Mouse (Mus musculus): ENCODE results near the gene Zfand4.
"Not testable (repeated sequence)": the region's sequence is repeated elsewhere in the genome, so short reads cannot be mapped to it uniquely, and the experiment has no call there.

Zfand4 gene

GRCm38 (mm10) chr6:116264018-116264651 is at the start of gene Zfand4:
Zfand4 (plus strand) TSS chr6:116264222.
- peak; percentile 88 to 91 for DNase-seq (ENCODE audit: low spot score in 2 of 2)

GRCm38 (mm10) chr6:116227767-116228166 is 36.3 kb upstream of the Zfand4 start:
- no peak for DNase-seq (ENCODE audit: low spot score in 2 of 2)

- DNase-seq (ENCODE audit: low spot score in 2 of 2): peak; percentile 70 to 75
Measured at GRCm38 (mm10) chr6:116228785-116229525, 35.1 kb upstream of the Zfand4 start.

GRCm38 (mm10) chr6:116234821-116235220 is 29.2 kb upstream of the Zfand4 start:
- DNase-seq (ENCODE audit: low spot score in 2 of 2): not testable (repeated sequence)

- no peak for DNase-seq (ENCODE audit: low spot score in 2 of 2)
Measured at GRCm38 (mm10) chr6:116235336-116235735, 28.7 kb upstream of the Zfand4 start.

GRCm38 (mm10) chr6:116238083-116238482 is 25.9 kb upstream of the Zfand4 start:
- DNase-seq (ENCODE audit: low spot score in 2 of 2): peak; percentile 12 to 13

- no peak for DNase-seq (ENCODE audit: low spot score in 2 of 2)
Measured at GRCm38 (mm10) chr6:116240371-116240770, 23.7 kb upstream of the Zfand4 start.

GRCm38 (mm10) chr6:116259649-116260048 is 4.4 kb upstream of the Zfand4 start:
- no peak for DNase-seq (ENCODE audit: low spot score in 2 of 2)

- DNase-seq (ENCODE audit: low spot score in 2 of 2): no peak
Measured at GRCm38 (mm10) chr6:116260481-116260880, 3.5 kb upstream of the Zfand4 start.

- DNase-seq (ENCODE audit: low spot score in 2 of 2): no peak
Measured at GRCm38 (mm10) chr6:116262824-116263223, 1.2 kb upstream of the Zfand4 start.

GRCm38 (mm10) chr6:116264836-116265235 is 814 bp downstream of the Zfand4 start:
- DNase-seq (ENCODE audit: low spot score in 2 of 2): no peak

- no peak for DNase-seq (ENCODE audit: low spot score in 2 of 2)
Measured at GRCm38 (mm10) chr6:116265603-116266002, 1.6 kb downstream of the Zfand4 start.

- no peak for DNase-seq (ENCODE audit: low spot score in 2 of 2)
Measured at GRCm38 (mm10) chr6:116266273-116267109, 2.5 kb downstream of the Zfand4 start.

GRCm38 (mm10) chr6:116267110-116267423 is 3.0 kb downstream of the Zfand4 start:
- DNase-seq (ENCODE audit: low spot score in 2 of 2): no peak

GRCm38 (mm10) chr6:116275695-116276094 is 11.7 kb downstream of the Zfand4 start:
- no peak for DNase-seq (ENCODE audit: low spot score in 2 of 2)

GRCm38 (mm10) chr6:116278679-116279317 is 14.8 kb downstream of the Zfand4 start:
- DNase-seq (ENCODE audit: low spot score in 2 of 2): no peak

- DNase-seq (ENCODE audit: low spot score in 2 of 2): no peak
Measured at GRCm38 (mm10) chr6:116281014-116281413, 17.0 kb downstream of the Zfand4 start.

- DNase-seq (ENCODE audit: low spot score in 2 of 2): no peak
Measured at GRCm38 (mm10) chr6:116282546-116282945, 18.5 kb downstream of the Zfand4 start.

- no peak for DNase-seq (ENCODE audit: low spot score in 2 of 2)
Measured at GRCm38 (mm10) chr6:116283280-116283679, 19.3 kb downstream of the Zfand4 start.

GRCm38 (mm10) chr6:116286321-116286720 is 22.3 kb downstream of the Zfand4 start:
- no peak for DNase-seq (ENCODE audit: low spot score in 2 of 2)

- no peak for DNase-seq (ENCODE audit: low spot score in 2 of 2)
Measured at GRCm38 (mm10) chr6:116286870-116287575, 23.0 kb downstream of the Zfand4 start.
